Mouse (Mus musculus): ENCODE measurements around the gene Dlgap4.

The Dlgap4 gene

DNA sequence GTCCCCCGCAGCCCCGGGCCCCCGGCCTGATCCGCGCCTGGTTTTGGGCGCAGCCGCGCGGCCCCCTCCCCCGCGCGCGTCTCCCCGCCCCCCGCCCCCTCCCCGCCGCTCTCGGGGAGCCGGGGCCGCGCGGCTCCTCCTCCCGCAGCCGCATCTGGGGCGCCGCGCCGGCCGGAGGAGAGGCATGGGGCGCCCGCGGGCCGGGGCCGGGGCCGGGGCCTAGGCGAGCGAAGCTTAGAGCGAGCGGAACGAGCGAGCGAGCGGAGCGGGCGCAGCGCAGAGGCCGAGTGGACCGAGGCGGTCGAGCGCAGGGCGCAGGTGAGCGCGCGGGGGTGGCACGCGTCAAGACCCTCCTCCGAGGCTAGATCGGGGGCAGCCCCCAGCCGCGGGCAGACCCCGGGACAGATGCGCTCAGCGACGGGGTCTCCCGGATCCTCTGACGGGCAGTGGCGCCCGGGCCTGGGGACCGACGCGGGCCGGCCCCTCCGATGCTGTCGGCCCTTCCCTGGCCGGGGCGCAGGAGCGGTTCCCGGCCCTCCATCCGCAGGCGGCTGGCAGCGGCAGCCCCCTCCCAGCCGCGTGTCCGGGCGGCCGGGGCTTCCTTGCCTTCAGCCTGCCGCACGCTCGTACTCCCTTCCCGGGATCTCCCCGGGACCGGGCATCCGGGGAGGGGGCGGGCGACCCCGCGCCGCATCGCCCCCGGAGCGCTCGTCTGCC lies at the start of gene Dlgap4:
Gene Dlgap4 (plus strand): TSS at position 165 of the 717 bp plus-strand sequence.
- DNase-seq (ENCODE audit: low read depth, low spot score): peak; percentile 25

DNA sequence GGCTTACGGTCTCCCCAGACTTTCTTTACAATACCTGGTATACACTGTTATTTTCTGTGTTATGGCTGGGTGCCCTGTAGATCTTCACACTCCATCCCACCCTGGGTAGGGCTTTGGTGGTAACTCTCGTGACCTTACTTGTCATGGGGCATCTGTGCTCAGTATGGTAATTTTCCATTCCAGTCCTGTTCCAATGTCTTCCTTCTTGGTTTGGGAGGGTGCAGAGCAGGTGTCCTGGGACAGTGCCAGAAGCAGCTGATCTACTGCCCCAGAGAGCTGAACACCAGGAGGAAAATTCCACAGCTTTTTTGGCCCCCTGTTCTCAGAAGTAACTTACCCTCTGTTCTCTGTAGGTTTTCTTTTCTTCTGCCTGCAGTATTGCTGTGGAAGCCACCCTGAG lies 47.0 kb upstream of the Dlgap4 start:
- DNase-seq (ENCODE audit: low read depth, low spot score): no peak

DNA sequence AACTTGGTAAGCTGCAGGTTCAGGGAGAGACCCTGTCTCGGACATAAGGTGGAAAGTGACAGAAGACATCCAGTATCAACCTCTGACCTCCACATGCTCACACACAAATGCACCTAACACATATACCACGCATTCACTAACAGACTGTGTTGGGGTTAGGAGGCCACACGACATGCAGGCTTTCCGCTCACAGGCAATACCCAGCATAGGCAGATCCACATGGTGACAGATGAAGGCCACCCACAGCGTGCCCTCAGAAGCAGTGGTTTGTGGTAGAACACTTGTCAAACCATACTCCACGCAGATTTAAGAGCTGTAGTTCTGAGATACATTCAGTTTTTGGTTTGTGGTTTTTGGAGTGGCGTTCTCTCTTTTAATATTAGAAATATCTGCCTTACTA lies 44.9 kb upstream of the Dlgap4 start:
- no peak for DNase-seq (ENCODE audit: low read depth, low spot score)

DNA sequence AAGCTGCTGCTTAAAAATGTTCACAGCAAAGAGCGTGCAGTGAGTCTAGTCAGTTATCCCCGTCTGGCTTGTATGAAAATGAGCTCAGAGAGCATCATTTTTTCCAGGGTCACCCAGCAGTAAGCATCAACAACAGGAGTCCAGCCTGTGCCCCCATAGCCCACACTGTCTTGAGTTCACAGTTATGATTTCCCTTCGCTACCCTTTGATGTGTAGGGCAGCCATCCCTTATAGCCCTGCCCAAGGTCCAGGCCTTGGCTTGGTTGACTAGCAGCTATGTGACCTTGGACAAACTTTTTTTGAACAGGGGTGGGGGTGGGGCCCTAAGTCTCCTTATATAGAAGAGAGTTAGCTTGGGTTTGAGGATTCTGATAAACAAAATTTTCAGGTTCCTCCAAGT lies 44.2 kb upstream of the Dlgap4 start:
- DNase-seq (ENCODE audit: low read depth, low spot score): no peak

- DNase-seq (ENCODE audit: low read depth, low spot score): no peak
These were observed 42.0 kb upstream of the Dlgap4 start for GRCm38 (mm10) chr2:156571521-156571920.

DNA sequence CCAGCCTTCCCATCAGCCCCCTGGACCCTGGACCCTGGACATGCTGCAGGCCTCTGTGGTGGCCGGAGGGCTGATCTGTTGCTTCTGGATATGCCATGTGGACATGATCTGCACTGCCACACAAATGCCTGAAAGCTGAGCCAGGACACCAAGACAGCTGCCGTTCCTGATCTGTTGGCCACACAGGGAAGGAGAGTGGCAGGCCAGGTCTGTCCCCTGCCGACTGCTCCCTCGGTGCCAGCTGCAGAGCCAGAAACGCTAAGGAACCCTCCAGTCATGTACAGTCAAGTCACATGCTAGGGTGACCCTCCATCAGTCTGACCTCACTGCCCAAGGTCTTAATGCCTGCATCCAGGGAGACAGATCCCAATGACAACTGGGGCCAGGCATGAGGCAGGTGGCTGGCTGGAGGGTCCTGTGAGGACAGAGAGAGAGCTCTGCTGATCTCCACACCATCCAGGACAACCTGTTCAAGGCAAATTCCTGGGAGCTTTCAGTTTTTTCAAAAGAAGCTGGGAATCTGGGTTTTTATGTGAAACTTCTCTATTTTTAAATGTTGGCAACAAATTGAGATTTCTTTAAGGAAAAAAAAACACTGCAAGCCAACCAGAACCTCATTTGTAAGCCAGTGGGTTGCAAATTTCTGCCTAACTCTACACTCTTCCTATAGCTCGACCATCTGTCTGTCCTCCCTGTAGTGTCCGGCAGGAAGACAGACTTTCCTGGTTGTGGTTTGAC lies 36.5 kb upstream of the Dlgap4 start:
- DNase-seq (ENCODE audit: low read depth, low spot score): no peak

DNA sequence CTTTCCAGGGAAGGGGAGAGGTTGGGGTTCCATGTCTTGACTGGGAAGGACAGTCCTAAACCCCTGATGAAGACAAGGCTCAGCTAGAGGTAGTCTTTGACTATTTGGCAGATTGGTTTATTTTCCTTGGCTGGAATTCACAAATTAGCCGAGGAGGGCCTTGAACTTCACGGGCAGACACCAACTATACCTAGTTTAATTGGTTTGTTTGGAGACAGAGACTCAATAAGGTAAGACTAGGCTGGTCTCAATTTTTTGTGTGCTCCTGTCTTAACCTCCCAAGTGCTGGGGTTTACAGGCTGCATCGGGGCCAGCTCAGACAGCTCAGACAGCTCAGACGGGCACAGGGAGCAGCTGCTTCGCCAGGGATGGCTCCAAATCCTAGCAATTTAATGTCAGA lies 33.0 kb upstream of the Dlgap4 start:
- DNase-seq (ENCODE audit: low read depth, low spot score): no peak

DNA sequence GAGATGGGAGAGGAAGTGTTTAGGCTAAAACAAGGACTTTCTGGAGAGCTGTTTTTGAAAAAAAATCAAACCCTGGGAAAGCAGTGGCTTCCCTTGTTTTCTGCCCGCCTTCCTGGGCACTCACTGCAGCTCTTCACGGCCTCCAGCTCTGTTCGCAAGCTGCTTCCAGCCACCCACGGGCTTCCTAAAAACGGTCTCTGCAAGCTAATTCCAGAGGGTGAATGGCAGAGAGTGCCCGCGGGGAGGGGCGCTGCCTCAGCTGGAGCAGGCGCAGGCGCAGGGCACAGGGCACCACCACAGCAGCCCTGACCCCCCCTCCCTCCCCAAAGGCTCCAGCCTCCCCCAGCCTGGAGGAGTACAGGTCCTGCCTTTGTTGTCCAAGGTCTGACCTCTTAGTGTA lies 32.3 kb upstream of the Dlgap4 start:
- no peak for DNase-seq (ENCODE audit: low read depth, low spot score)

- no peak for DNase-seq (ENCODE audit: low read depth, low spot score)
These were observed 30.6 kb upstream of the Dlgap4 start for GRCm38 (mm10) chr2:156582887-156583286.

- peak; percentile 13 for DNase-seq (ENCODE audit: low read depth, low spot score)
These were observed 29.2 kb upstream of the Dlgap4 start for GRCm38 (mm10) chr2:156584154-156584796.

DNA sequence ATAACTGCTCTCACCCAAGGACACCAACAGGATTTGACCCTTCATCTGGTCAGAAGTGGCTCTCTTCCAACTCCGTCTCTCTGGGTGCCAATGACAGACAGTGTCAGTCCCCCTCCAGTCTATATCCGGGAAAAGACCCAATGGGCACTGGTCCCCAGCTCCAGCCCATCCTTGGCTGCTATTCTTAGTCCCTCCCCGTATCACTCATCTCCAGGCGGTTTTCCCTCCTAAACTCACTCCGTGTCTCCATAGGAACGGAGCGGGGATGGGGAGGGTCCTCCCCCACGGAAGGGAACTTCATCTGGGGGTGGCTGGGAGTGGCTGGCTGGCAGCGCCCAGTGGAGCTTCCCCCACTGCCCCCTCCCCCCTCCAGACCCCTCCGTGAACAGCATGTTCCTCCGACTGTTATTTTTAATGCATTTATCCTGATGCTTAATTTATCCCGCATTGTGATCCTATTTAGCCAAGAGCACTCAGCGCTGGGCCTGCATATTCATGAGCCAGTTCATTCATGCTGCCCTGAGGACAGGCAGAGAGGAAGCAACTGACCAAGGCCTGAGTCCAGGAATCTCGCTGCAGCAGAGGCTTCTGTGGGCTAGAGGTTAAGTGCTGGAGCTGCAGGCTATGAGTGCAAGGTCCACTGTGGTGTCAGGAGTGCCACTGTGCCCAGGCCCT lies 28.6 kb upstream of the Dlgap4 start:
- peak; percentile 34 for DNase-seq (ENCODE audit: low read depth, low spot score)

DNA sequence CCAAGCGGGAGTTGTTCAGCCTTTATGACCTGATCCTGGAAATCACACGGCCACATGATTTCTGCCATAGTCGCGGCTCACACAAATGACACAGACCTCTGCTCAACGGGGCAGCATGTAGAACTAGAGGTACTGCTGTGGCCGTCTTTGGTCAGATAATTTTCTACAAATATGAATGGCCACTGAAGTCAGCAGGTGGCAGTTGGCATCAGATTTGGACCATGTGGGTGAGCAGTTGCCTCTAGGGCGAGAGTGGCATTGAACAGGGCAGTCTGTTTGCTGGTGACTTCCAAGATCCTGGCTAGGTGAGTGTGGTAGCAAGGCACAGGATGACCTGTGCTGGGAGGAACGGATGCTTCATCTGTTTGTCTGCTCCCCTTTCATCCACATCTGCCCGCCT lies 24.0 kb upstream of the Dlgap4 start:
- DNase-seq (ENCODE audit: low read depth, low spot score): no peak

- no peak for DNase-seq (ENCODE audit: low read depth, low spot score)
These were observed 18.5 kb upstream of the Dlgap4 start for GRCm38 (mm10) chr2:156594987-156595490.

DNA sequence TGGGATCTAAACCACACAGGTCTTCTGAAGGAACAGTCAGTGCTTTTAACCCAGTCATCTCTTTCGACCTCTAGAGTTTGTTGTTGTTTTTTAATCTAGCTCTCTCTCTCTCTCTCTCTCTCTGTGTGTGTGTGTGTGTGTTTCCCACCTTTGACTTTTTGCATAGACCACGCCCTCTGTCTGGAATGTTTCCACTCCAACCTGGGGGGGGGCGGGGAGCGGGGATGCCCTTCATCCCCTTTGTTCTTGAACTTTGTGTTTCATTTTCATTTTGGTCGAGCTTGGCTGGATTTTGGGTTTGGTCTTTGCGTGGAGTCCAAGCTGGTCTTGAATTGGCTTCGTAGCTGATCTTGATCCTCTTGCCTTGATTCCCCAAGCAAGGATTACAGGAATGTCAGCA lies 10.9 kb upstream of the Dlgap4 start:
- DNase-seq (ENCODE audit: low read depth, low spot score): no peak

GRCm38 (mm10) chr2:156603671-156604070 lies 9.8 kb upstream of the Dlgap4 start:
- no peak for DNase-seq (ENCODE audit: low read depth, low spot score)

DNA sequence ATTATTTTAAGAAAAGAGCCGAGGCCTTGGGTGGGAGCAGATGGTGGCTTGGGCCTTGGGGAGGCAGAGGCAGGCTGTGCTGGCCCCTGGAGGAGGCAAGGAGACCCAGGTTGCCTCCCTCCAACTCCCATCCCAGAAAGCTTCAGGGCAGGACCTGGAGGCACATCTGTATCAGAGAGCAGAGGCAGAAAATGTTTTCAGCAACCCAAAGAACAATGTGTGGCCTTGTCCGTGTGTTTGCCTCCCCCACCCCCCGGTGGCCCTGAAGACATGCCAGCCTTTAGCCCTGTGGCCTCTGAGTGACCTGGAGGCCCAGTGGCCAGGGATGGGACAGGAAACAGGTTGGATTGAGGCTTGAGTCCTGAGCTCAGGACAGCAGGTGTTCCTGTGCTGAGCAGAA lies 8.4 kb upstream of the Dlgap4 start:
- DNase-seq (ENCODE audit: low read depth, low spot score): no peak

DNA sequence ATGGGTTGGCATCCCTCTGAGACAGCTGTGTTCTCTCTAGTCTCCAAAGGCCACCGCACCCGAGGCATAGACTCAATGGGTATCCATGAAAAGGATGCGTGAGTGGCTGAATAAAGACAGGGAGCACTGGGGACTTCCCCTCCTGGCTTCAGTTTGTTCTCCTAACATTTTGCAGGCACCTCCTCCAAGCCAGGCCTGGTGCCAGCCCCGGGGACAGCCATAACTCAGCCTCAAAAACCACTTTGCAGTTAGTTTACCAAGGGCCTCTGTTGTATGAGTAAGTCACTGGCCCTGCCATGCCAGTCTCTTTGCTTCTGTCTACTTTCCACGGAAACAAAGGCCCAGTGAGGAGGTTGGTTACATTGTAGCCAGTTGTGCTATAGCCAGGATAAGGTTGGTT lies 7.5 kb upstream of the Dlgap4 start:
- no peak for DNase-seq (ENCODE audit: low read depth, low spot score)

- peak; percentile 29 for DNase-seq (ENCODE audit: low read depth, low spot score)
These were observed 394 bp upstream of the Dlgap4 start for GRCm38 (mm10) chr2:156613081-156613540.

DNA sequence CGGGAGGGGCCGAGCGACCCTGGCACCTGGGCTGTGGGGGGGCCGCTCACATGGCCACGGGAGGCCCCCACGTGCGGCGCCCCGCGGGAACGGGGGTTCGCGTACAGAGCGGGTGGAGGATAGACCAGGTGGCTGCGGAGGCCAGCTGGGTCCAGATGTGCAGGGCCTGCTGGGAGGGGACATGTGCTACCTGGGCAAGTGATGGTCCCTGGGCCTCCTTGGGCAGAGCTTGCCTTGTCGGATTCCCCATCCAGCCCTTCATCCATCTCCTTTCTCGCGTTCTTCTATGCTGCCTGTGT lies 702 bp downstream of the Dlgap4 start:
- DNase-seq (ENCODE audit: low read depth, low spot score): no peak

GRCm38 (mm10) chr2:156614661-156615654 lies 1.5 kb downstream of the Dlgap4 start:
- no peak for DNase-seq (ENCODE audit: low read depth, low spot score)

GRCm38 (mm10) chr2:156616513-156616912 lies 3.0 kb downstream of the Dlgap4 start:
- DNase-seq (ENCODE audit: low read depth, low spot score): no peak

Measured in mesoderm, embryonic 11.5 days (tissue).